Mouse (Mus musculus): ENCODE measurements around the gene Accsl.

- TF ChIP-seq CTCF (IDR thresholded peaks at IDR 0.05; ENCODE audit: low read depth, low read length) (no peak), TAL1 (conservative IDR thresholded peaks at IDR 0.05; ENCODE audit: low read depth, low read length) (no peak)
These were observed 5.6 kb upstream of the Accsl start for GRCm38 (mm10) chr2:93874606-93875005.
